Mouse (Mus musculus) limb, embryonic 11.5 days (tissue): ENCODE data around the gene Slc38a4. TPM values are rescaled to one million over a fixed set of nuclear protein-coding genes. Genes with fewer than 3 reads are reported as not detected.

ENCODE experiments used
- ATAC-seq: fragments of 200-750 bp; cut with Nextera tagmentation; 2 replicates; pipeline ENCODE4 v1.8.0; 2017; ENCODE audit warnings: low read depth; ENCODE audit not compliant: insufficient number of reproducible peaks, low FRiP score, low TSS enrichment
- DNase-seq: peaks from one replicate; pipeline ENCODE4 v3.0.0-alpha.2; 2015; ENCODE audit warnings: low spot score
- H3K27ac ChIP-seq: fragments of 300-500 bp; sonication (generic); replicated peaks from 2 replicates; pipeline ENCODE4 v1.5.1; 2014; ENCODE audit warnings: low read depth, mild to moderate bottlenecking, low read length
- H3K27me3 ChIP-seq: fragments of 300-500 bp; sonication (generic); 2 replicates; pipeline ENCODE4 v1.6.1; 2014; ENCODE audit warnings: mild to moderate bottlenecking, low read length, mixed read lengths; ENCODE audit not compliant: control insufficient read depth, insufficient read depth
- H3K36me3 ChIP-seq: fragments of 300-500 bp; sonication (generic); 2 replicates; pipeline ENCODE4 v1.6.1; 2014; ENCODE audit warnings: mild to moderate bottlenecking, low read length, moderate library complexity, mixed read lengths; ENCODE audit not compliant: control insufficient read depth, insufficient read depth
- H3K4me1 ChIP-seq: fragments of 300-500 bp; sonication (generic); 2 replicates; pipeline ENCODE4 v1.6.1; 2014; ENCODE audit warnings: low read length, mixed read lengths; ENCODE audit not compliant: control insufficient read depth, insufficient read depth
- H3K4me2 ChIP-seq: fragments of 300-500 bp; sonication (generic); 2 replicates; pipeline ENCODE4 v1.6.1; 2014; ENCODE audit warnings: low read depth, mild to moderate bottlenecking, moderate library complexity; ENCODE audit not compliant: severe bottlenecking
- H3K4me3 ChIP-seq: fragments of 300-500 bp; sonication (generic); 2 replicates; pipeline ENCODE4 v1.5.1; 2014; ENCODE audit warnings: low read depth, low read length
- H3K9ac ChIP-seq: fragments of 300-500 bp; sonication (generic); 2 replicates; pipeline ENCODE4 v1.6.1; 2014; ENCODE audit warnings: mild to moderate bottlenecking, low read length
- H3K9me3 ChIP-seq: fragments of 300-500 bp; sonication (generic); 2 replicates; pipeline ENCODE4 v1.6.1; 2016; ENCODE audit warnings: low read length; ENCODE audit not compliant: control insufficient read depth
- WGBS: fragments of 180-500 bp; shearing (Covaris S2); extraction: QIAGEN DNeasy Blood & Tissue Kit; methylation state at CpG from one replicate; pipeline ENCODE4 v1.1.7; 2014; 5-methylcytosine and 5-hydroxymethylcytosine counted together
- polyA plus RNA-seq: library from polyadenylated mRNA; unstranded; fragments of >200 nt; fragmentation: Nextera tagmentation; extraction: Ambion mirVana; gene quantifications from 2 replicates; pipeline ENCODE4 v1.2.1, GENCODE M21; 2014

Slc38a4 gene
- polyA plus RNA-seq, 1 experiment from 2014 or later: 73.8 TPM

- H3K9ac ChIP-seq: no peak overlapping the region
- H3K4me1 ChIP-seq: no peaks in the 10 kb centered on the region
- no peaks in the 10 kb centered on the region for H3K9me3 ChIP-seq
- no peak overlapping the region for H3K27ac ChIP-seq
- 87% methylated on average over 2 of the region's 2 CpGs for WGBS
- no peak for ATAC-seq
- H3K36me3 ChIP-seq: no peaks in the 10 kb centered on the region
- H3K4me2 ChIP-seq: no peak overlapping the region
- DNase-seq: no peak
- no peaks in the 10 kb centered on the region for H3K27me3 ChIP-seq
- no peak overlapping the region for H3K4me3 ChIP-seq
Observed at GRCm38 (mm10) chr15:97022213-97022612, 33.5 kb downstream of the Slc38a4 start.

- H3K4me3 ChIP-seq: no peak overlapping the region
- H3K4me1 ChIP-seq: no peaks in the 10 kb centered on the region
- ATAC-seq (no peak), DNase-seq (no peak)
- H3K27ac ChIP-seq: no peak overlapping the region
- H3K36me3 ChIP-seq: no peaks in the 10 kb centered on the region
- H3K9ac ChIP-seq: no peak overlapping the region
- WGBS: 90% methylated on average over 6 of the region's 6 CpGs
- H3K27me3 ChIP-seq: no peaks in the 10 kb centered on the region
- no peaks in the 10 kb centered on the region for H3K9me3 ChIP-seq
- H3K4me2 ChIP-seq: no peak overlapping the region
Observed at GRCm38 (mm10) chr15:97020221-97020620, 35.5 kb downstream of the Slc38a4 start.

- DNase-seq (no peak), ATAC-seq (no peak)
- WGBS: 83% methylated on average over 11 of the region's 11 CpGs
- no peak overlapping the region for H3K4me3 ChIP-seq
- H3K9me3 ChIP-seq: no peaks in the 10 kb centered on the region
- no peak overlapping the region for H3K4me2 ChIP-seq
- no peaks in the 10 kb centered on the region for H3K27me3 ChIP-seq
- no peaks in the 10 kb centered on the region for H3K4me1 ChIP-seq
- no peak overlapping the region for H3K27ac ChIP-seq
- no peak overlapping the region for H3K9ac ChIP-seq
- H3K36me3 ChIP-seq: no peaks in the 10 kb centered on the region
Observed at GRCm38 (mm10) chr15:97019323-97019722, 36.4 kb downstream of the Slc38a4 start.

GRCm38 (mm10) chr15:97017195-97017594 is 38.6 kb downstream of the Slc38a4 start:
- no peak overlapping the region for H3K4me3 ChIP-seq
- H3K9me3 ChIP-seq: no peaks in the 10 kb centered on the region
- H3K4me1 ChIP-seq: no peaks in the 10 kb centered on the region
- H3K36me3 ChIP-seq: no peaks in the 10 kb centered on the region
- no peak overlapping the region for H3K4me2 ChIP-seq
- WGBS: 92% methylated on average over 9 of the region's 9 CpGs
- no peak for DNase-seq
- no peak overlapping the region for H3K27ac ChIP-seq
- no peaks in the 10 kb centered on the region for H3K27me3 ChIP-seq
- no peak overlapping the region for H3K9ac ChIP-seq
- ATAC-seq: no peak

GRCm38 (mm10) chr15:97015036-97015596 is 40.6 kb downstream of the Slc38a4 start:
- 95% methylated on average over 12 of the region's 12 CpGs for WGBS
- ATAC-seq (no peak), DNase-seq (no peak)
- Histone ChIP-seq H3K9ac (no peak overlapping the region), H3K27me3 (no peaks in the 10 kb centered on the region), H3K27ac (no peak overlapping the region), H3K4me1 (no peaks in the 10 kb centered on the region), H3K4me3 (no peak overlapping the region), H3K9me3 (no peaks in the 10 kb centered on the region), H3K36me3 (no peaks in the 10 kb centered on the region), H3K4me2 (no peak overlapping the region)

GRCm38 (mm10) chr15:97011599-97012372 is 44.0 kb downstream of the Slc38a4 start:
- H3K4me3 ChIP-seq: no peak overlapping the region
- 91% methylated on average over 14 of the region's 14 CpGs for WGBS
- H3K4me1 ChIP-seq: no peaks in the 10 kb centered on the region
- no peaks in the 10 kb centered on the region for H3K36me3 ChIP-seq
- H3K9ac ChIP-seq: no peak overlapping the region
- no peak overlapping the region for H3K27ac ChIP-seq
- ATAC-seq: no peak
- H3K27me3 ChIP-seq: no peaks in the 10 kb centered on the region
- DNase-seq: no peak
- no peaks in the 10 kb centered on the region for H3K9me3 ChIP-seq
- no peak overlapping the region for H3K4me2 ChIP-seq

- Histone ChIP-seq H3K27ac (no peak overlapping the region), H3K4me2 (no peak overlapping the region), H3K9me3 (no peaks in the 10 kb centered on the region), H3K4me3 (no peak overlapping the region), H3K4me1 (no peaks in the 10 kb centered on the region), H3K27me3 (no peaks in the 10 kb centered on the region), H3K36me3 (no peaks in the 10 kb centered on the region; the same call in 1 of the 2 replicates), H3K9ac (no peak overlapping the region)
- DNase-seq: no peak
- WGBS: 94% methylated on average over 3 of the region's 3 CpGs
- ATAC-seq: no peak
Observed at GRCm38 (mm10) chr15:97009271-97009670, 46.5 kb downstream of the Slc38a4 start.

- Histone ChIP-seq H3K4me3 (no peak overlapping the region), H3K4me2 (no peak overlapping the region), H3K27ac (no peak overlapping the region), H3K36me3 (no peaks in the 10 kb centered on the region; the same call in 1 of the 2 replicates), H3K9me3 (no peaks in the 10 kb centered on the region), H3K9ac (no peak overlapping the region), H3K4me1 (peaks cover 21% of the 10 kb centered on the region), H3K27me3 (no peaks in the 10 kb centered on the region)
- 89% methylated on average over 15 of the region's 15 CpGs for WGBS
- DNase-seq: no peak
- no peak for ATAC-seq
Observed at GRCm38 (mm10) chr15:97005631-97006234, 50.0 kb downstream of the Slc38a4 start.
